9 mouse cellular contexts compared by ENCODE assay signal in the genomic region with DNA sequence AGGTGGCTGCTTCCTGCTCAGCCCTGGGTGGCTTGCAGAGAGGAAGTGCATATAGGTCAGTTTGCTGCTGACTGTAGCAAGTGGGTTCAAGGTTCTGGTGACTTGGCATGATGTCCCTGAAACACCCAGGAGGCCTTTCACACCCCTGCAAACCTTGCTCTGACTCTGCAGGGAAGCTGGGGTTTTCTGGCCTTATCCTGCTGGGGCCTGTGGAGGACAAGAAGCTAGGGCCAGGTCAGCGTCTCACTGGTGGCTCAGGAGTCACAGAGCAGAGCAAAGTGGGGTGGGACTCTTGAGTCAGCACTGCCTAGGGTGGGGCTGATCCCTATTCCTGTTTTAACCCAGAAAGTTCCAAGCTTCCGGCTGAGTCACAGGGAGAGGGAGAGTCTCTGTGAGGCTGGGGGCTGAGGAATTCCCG. TPM values are rescaled to one million over a fixed set of nuclear protein-coding genes. Genes with fewer than 3 reads are reported as not detected.
DNase-seq lines count a peak whose midpoint lies in the region; ATAC-seq and TF ChIP-seq lines count a peak whose summit lies in the region.
"Had no signal": no experiment of that assay in that cellular context is flagged by ENCODE, and none has a peak within 500 bp of the region (broad histone marks: within the 10 kb centered on the region; RNA-seq: fewer than 3 reads in every experiment).

No protein-coding gene starts in this region.

- peaks cover 60% of the 10 kb centered on the region for H3K79me2 ChIP-seq in MEL (ENCODE audit: control insufficient read depth, insufficient read depth, low read length, poor library complexity)

- TF ChIP-seq EP300 in MEL (IDR thresholded peaks at IDR 0.05; ENCODE audit: low read depth in 1 of 2, low read length in 2 of 2) = no peak

- DNase-seq in hindbrain, embryonic 14.5 days (ENCODE audit: low spot score) = no peak
- peak; percentile 26 for DNase-seq in MEL (ENCODE audit: low read depth, low spot score)
- peak; percentile 83 for DNase-seq in kidney, adult 11 months
- no peak for DNase-seq in layer of hippocampus, postnatal 10 days (ENCODE audit: low spot score in 2 of 2)
- DNase-seq in heart, postnatal 25 days (ENCODE audit: low spot score) = no peak
- DNase-seq: right cerebral cortex, postnatal 25 days had no signal

- no peak overlapping the region for H3K4me2 ChIP-seq in hindbrain, embryonic 12.5 days (replicated peaks)
- no peak overlapping the region for H3K4me2 ChIP-seq in hindbrain, embryonic 14.5 days (replicated peaks)
- H3K4me2 ChIP-seq in liver, embryonic 16.5 days (ENCODE audit: low read depth, low read length) = peak overlapping the region; percentile 74

- WGBS in hindbrain, embryonic 12.5 days = 75% methylated on average over 3 of the region's 3 CpGs
- 74% methylated on average over 3 of the region's 3 CpGs for WGBS in hindbrain, embryonic 14.5 days
- WGBS in liver, embryonic 16.5 days (ENCODE audit: insufficient replicate concordance) = 19% methylated on average over 3 of the region's 3 CpGs

- peak overlapping the region; percentile 5; the same call in 1 of the 2 replicates for H3K27ac ChIP-seq in hindbrain, embryonic 12.5 days
- H3K27ac ChIP-seq in hindbrain, embryonic 14.5 days = no peak overlapping the region
- H3K27ac ChIP-seq in MEL (ENCODE audit: control insufficient read depth, low read depth, low read length) = peak overlapping the region; percentile 100
- H3K27ac ChIP-seq in liver, embryonic 16.5 days (ENCODE audit: low read length) = peak overlapping the region; percentile 99

- TF ChIP-seq POLR2A in MEL (IDR thresholded peaks at IDR 0.05; ENCODE audit: control insufficient read depth in 1 of 2, insufficient read depth in 1 of 2, low read depth in 1 of 2, low read length in 2 of 2, poor library complexity in 1 of 2) = no peak

- no peak overlapping the region for H3K4me3 ChIP-seq in hindbrain, embryonic 12.5 days
- no peak overlapping the region for H3K4me3 ChIP-seq in hindbrain, embryonic 14.5 days (replicated peaks; ENCODE audit: low read length)
- H3K4me3 ChIP-seq in MEL (ENCODE audit: control insufficient read depth in 1 of 2, insufficient read depth in 1 of 2, low read depth in 2 of 2, low read length in 2 of 2) = no peak overlapping the region
- peak overlapping the region; percentile 41 for H3K4me3 ChIP-seq in liver, embryonic 16.5 days (ENCODE audit: low read depth, low read length)

- H3K36me3 ChIP-seq in hindbrain, embryonic 12.5 days = no peaks in the 10 kb centered on the region
- H3K36me3 ChIP-seq in hindbrain, embryonic 14.5 days (replicated peaks; ENCODE audit: control insufficient read depth, insufficient read depth) = no peaks in the 10 kb centered on the region
- H3K36me3 ChIP-seq in MEL (ENCODE audit: control insufficient read depth in 1 of 2, insufficient read depth in 2 of 2, low read length in 2 of 2) = peaks cover 0 to 49% of the 10 kb centered on the region in 2 experiments; a peak in 2 of 4 replicates
- peaks cover 4% of the 10 kb centered on the region; the same call in 1 of the 2 replicates for H3K36me3 ChIP-seq in liver, embryonic 16.5 days (ENCODE audit: control insufficient read depth, insufficient read depth)

- ATAC-seq in hindbrain, embryonic 12.5 days (ENCODE audit: low FRiP score) = no peak
- ATAC-seq in hindbrain, embryonic 14.5 days (ENCODE audit: low FRiP score) = no peak
- ATAC-seq in liver, embryonic 16.5 days (ENCODE audit: low read depth) = no peak
- ATAC-seq in granulocyte monocyte progenitor cell, adult 5-6 weeks (replicated peaks; ENCODE audit: poor library complexity, severe bottlenecking) = no peak

- H3K9me3 ChIP-seq in hindbrain, embryonic 12.5 days (replicated peaks) = no peaks in the 10 kb centered on the region
- H3K9me3 ChIP-seq in hindbrain, embryonic 14.5 days (ENCODE audit: control insufficient read depth, low read length) = no peaks in the 10 kb centered on the region
- H3K9me3 ChIP-seq in MEL (replicated peaks; ENCODE audit: insufficient read depth, low read length) = no peaks in the 10 kb centered on the region
- no peaks in the 10 kb centered on the region for H3K9me3 ChIP-seq in liver, embryonic 16.5 days (replicated peaks; ENCODE audit: control insufficient read depth, low read length)

- no peak overlapping the region for H3K9ac ChIP-seq in hindbrain, embryonic 12.5 days
- no peak overlapping the region for H3K9ac ChIP-seq in hindbrain, embryonic 14.5 days
- H3K9ac ChIP-seq in MEL (ENCODE audit: control insufficient read depth, low read depth, low read length, poor library complexity, severe bottlenecking) = peak overlapping the region; percentile 49
- peak overlapping the region; percentile 70 for H3K9ac ChIP-seq in liver, embryonic 16.5 days (ENCODE audit: low read depth, low read length)

- H3K4me1 ChIP-seq in hindbrain, embryonic 12.5 days = peaks cover 66% of the 10 kb centered on the region
- peaks cover 42% of the 10 kb centered on the region for H3K4me1 ChIP-seq in hindbrain, embryonic 14.5 days (replicated peaks; ENCODE audit: control insufficient read depth, insufficient read depth, low read length)
- peaks cover 23 to 61% of the 10 kb centered on the region in 2 experiments for H3K4me1 ChIP-seq in MEL (ENCODE audit: control insufficient read depth in 1 of 2, insufficient read depth in 2 of 2, low read length in 2 of 2)
- peaks cover 99% of the 10 kb centered on the region for H3K4me1 ChIP-seq in liver, embryonic 16.5 days (ENCODE audit: control insufficient read depth, low read depth, low read length)

- TF ChIP-seq RAD21 in MEL (IDR thresholded peaks at IDR 0.05; ENCODE audit: low read depth, low read length) = no peak

- TF ChIP-seq CTCF in MEL (IDR thresholded peaks at IDR 0.05 in 2 of 3, conservative IDR thresholded peaks at IDR 0.05 in 1 of 3; ENCODE audit: control insufficient read depth in 1 of 3, insufficient read depth in 1 of 3, low read depth in 2 of 3, low read length in 3 of 3, poor library complexity in 1 of 3, severe bottlenecking in 1 of 3) = no peak

- H3K27me3 ChIP-seq in hindbrain, embryonic 12.5 days = no peaks in the 10 kb centered on the region
- H3K27me3 ChIP-seq in hindbrain, embryonic 14.5 days (ENCODE audit: control insufficient read depth, insufficient read depth, low read length) = no peaks in the 10 kb centered on the region
- H3K27me3 ChIP-seq in MEL (ENCODE audit: control insufficient read depth in 1 of 2, insufficient read depth in 2 of 2, low read length in 2 of 2) = no peaks in the 10 kb centered on the region
- no peaks in the 10 kb centered on the region for H3K27me3 ChIP-seq in liver, embryonic 16.5 days (ENCODE audit: control insufficient read depth, insufficient read depth, low read depth, low read length)

- intact Hi-C loops in heart, postnatal 25 days (cut with DNase I) = no loop called here

RNA-seq across cellular contexts. Expression of gene Sema4b, which starts 20.7 kb away (rescaled TPM):
- 20.9 and 21.1 TPM in 2 replicates for polyA plus RNA-seq in hindbrain, embryonic 12.5 days (2016; fragmentation: Nextera tagmentation; extraction: Ambion mirVana)
- 17.4 and 19.7 TPM in 2 replicates for polyA plus RNA-seq in hindbrain, embryonic 14.5 days (2014; fragmentation: Nextera tagmentation; extraction: Ambion mirVana)
- 8.4 and 10.9 TPM in 2 replicates for total RNA-seq in MEL (2012; rRNA removed)
- 10 to 100 TPM in 1 of 2 experiments, not detected in 1; 17.3 TPM for polyA plus RNA-seq in MEL (2012; ENCODE audit: insufficient read depth in 1 of 2, insufficient read length in 2 of 2, low read depth in 1 of 2, low replicate concordance in 2 of 2, missing spikeins in 1 of 2)
- polyA plus RNA-seq in liver, embryonic 16.5 days (2015; fragmentation: Nextera tagmentation; extraction: Ambion mirVana) = 13.4 and 14.4 TPM in 2 replicates
- total RNA-seq in granulocyte monocyte progenitor cell, adult 5-6 weeks (2014; fragmentation: Nextera tagmentation) = 6.2 and 6.6 TPM in 2 replicates
- total RNA-seq in granulocyte monocyte progenitor cell, adult 5-6 weeks (2017) = 3.6 and 4.4 TPM in 2 replicates
- total RNA-seq in layer of hippocampus, postnatal 10 days (2021) = 10 to 100 TPM; 30.4 to 30.7 TPM
- 10 to 100 TPM; 11.0 to 12.7 TPM for total RNA-seq in heart, postnatal 25 days (2021)

RNA-seq across cellular contexts. Expression of gene Cib1, which starts 25.3 kb away (rescaled TPM):
- 37.5 and 40.5 TPM in 2 replicates for polyA plus RNA-seq in hindbrain, embryonic 12.5 days (2016; fragmentation: Nextera tagmentation; extraction: Ambion mirVana)
- 29.8 and 41.1 TPM in 2 replicates for polyA plus RNA-seq in hindbrain, embryonic 14.5 days (2014; fragmentation: Nextera tagmentation; extraction: Ambion mirVana)
- total RNA-seq in MEL (2012; rRNA removed) = 69.3 and 84.5 TPM in 2 replicates
- 100 to 1,000 TPM in 1 of 2 experiments, not detected in 1; 145 TPM for polyA plus RNA-seq in MEL (2012; ENCODE audit: insufficient read depth in 1 of 2, insufficient read length in 2 of 2, low read depth in 1 of 2, low replicate concordance in 2 of 2, missing spikeins in 1 of 2)
- 76.4 and 77.0 TPM in 2 replicates for polyA plus RNA-seq in liver, embryonic 16.5 days (2015; fragmentation: Nextera tagmentation; extraction: Ambion mirVana)
- total RNA-seq in granulocyte monocyte progenitor cell, adult 5-6 weeks (2014; fragmentation: Nextera tagmentation) = 45.3 and 77.8 TPM in 2 replicates
- 25.0 and 67.5 TPM in 2 replicates for total RNA-seq in granulocyte monocyte progenitor cell, adult 5-6 weeks (2017)
- 10 to 100 TPM; 23.4 to 24.3 TPM for total RNA-seq in layer of hippocampus, postnatal 10 days (2021)
- total RNA-seq in heart, postnatal 25 days (2021) = 10 to 100 TPM; 14.1 to 18.0 TPM

RNA-seq across cellular contexts. Expression of gene Gdpgp1, which starts 25.3 kb away (rescaled TPM):
- 4.6 and 4.9 TPM in 2 replicates for polyA plus RNA-seq in hindbrain, embryonic 12.5 days (2016; fragmentation: Nextera tagmentation; extraction: Ambion mirVana)
- polyA plus RNA-seq in hindbrain, embryonic 14.5 days (2014; fragmentation: Nextera tagmentation; extraction: Ambion mirVana) = 3.4 and 3.8 TPM in 2 replicates
- total RNA-seq in MEL (2012; rRNA removed) = 3.4 and 4.0 TPM in 2 replicates
- polyA plus RNA-seq in MEL (2012; ENCODE audit: insufficient read depth in 1 of 2, insufficient read length in 2 of 2, low read depth in 1 of 2, low replicate concordance in 2 of 2, missing spikeins in 1 of 2) = 1 to 10 TPM in 1 of 2 experiments, not detected in 1; 4.6 TPM
- 1.5 and 1.7 TPM in 2 replicates for polyA plus RNA-seq in liver, embryonic 16.5 days (2015; fragmentation: Nextera tagmentation; extraction: Ambion mirVana)
- total RNA-seq in granulocyte monocyte progenitor cell, adult 5-6 weeks (2014; fragmentation: Nextera tagmentation) = 4.5 and 10.0 TPM in 2 replicates
- total RNA-seq in granulocyte monocyte progenitor cell, adult 5-6 weeks (2017) = 1.9 and 3.0 TPM in 2 replicates
- total RNA-seq in layer of hippocampus, postnatal 10 days (2021) = 1 to 10 TPM; 6.4 to 6.7 TPM
- total RNA-seq in heart, postnatal 25 days (2021) = 1 to 10 TPM; 1.4 to 1.8 TPM

RNA-seq across cellular contexts. Expression of gene Ttll13, which starts 38.9 kb away (rescaled TPM):
- polyA plus RNA-seq in hindbrain, embryonic 12.5 days (2016; fragmentation: Nextera tagmentation; extraction: Ambion mirVana) = 2.0 and 2.7 TPM in 2 replicates
- polyA plus RNA-seq in hindbrain, embryonic 14.5 days (2014; fragmentation: Nextera tagmentation; extraction: Ambion mirVana) = 1.3 and 1.7 TPM in 2 replicates
- 0.39 and 0.46 TPM in 2 replicates for total RNA-seq in MEL (2012; rRNA removed)
- polyA plus RNA-seq in MEL (2012; ENCODE audit: insufficient read depth in 1 of 2, insufficient read length in 2 of 2, low read depth in 1 of 2, low replicate concordance in 2 of 2, missing spikeins in 1 of 2) = under 1 TPM in 1 of 2 experiments, not detected in 1; 0.40 TPM
- polyA plus RNA-seq in liver, embryonic 16.5 days (2015; fragmentation: Nextera tagmentation; extraction: Ambion mirVana) = 0.16 and 0.42 TPM in 2 replicates
- 0.36 TPM in 1 of 2 replicates, not detected in the other for total RNA-seq in granulocyte monocyte progenitor cell, adult 5-6 weeks (2014; fragmentation: Nextera tagmentation)
- not detected in 2 replicates for total RNA-seq in granulocyte monocyte progenitor cell, adult 5-6 weeks (2017)
- total RNA-seq in layer of hippocampus, postnatal 10 days (2021) = 1 to 10 TPM; 1.4 to 1.5 TPM
- under 1 TPM; 0.28 to 0.52 TPM for total RNA-seq in heart, postnatal 25 days (2021)

RNA-seq across cellular contexts. Expression of gene Ngrn, which starts 53.7 kb away (rescaled TPM):
- 55.0 and 55.1 TPM in 2 replicates for polyA plus RNA-seq in hindbrain, embryonic 12.5 days (2016; fragmentation: Nextera tagmentation; extraction: Ambion mirVana)
- 67.8 and 70.4 TPM in 2 replicates for polyA plus RNA-seq in hindbrain, embryonic 14.5 days (2014; fragmentation: Nextera tagmentation; extraction: Ambion mirVana)
- 42.8 and 48.0 TPM in 2 replicates for total RNA-seq in MEL (2012; rRNA removed)
- polyA plus RNA-seq in MEL (2012; ENCODE audit: insufficient read depth in 1 of 2, insufficient read length in 2 of 2, low read depth in 1 of 2, low replicate concordance in 2 of 2, missing spikeins in 1 of 2) = 10 to 100 TPM in 1 of 2 experiments, not detected in 1; 37.2 TPM
- 26.3 and 27.7 TPM in 2 replicates for polyA plus RNA-seq in liver, embryonic 16.5 days (2015; fragmentation: Nextera tagmentation; extraction: Ambion mirVana)
- 23.7 and 33.5 TPM in 2 replicates for total RNA-seq in granulocyte monocyte progenitor cell, adult 5-6 weeks (2014; fragmentation: Nextera tagmentation)
- total RNA-seq in granulocyte monocyte progenitor cell, adult 5-6 weeks (2017) = 21.2 and 33.9 TPM in 2 replicates
- total RNA-seq in layer of hippocampus, postnatal 10 days (2021) = 10 to 100 TPM; 37.2 to 39.4 TPM
- total RNA-seq in heart, postnatal 25 days (2021) = 10 to 100 TPM; 25.1 to 27.1 TPM

Comparison
In these comparisons a context has a peak if more than half of its experiments do, and no peak if none do; other contexts are left out.
1. H3K9ac ChIP-seq: peak in MEL (single experiment) and liver, embryonic 16.5 days (single experiment); none in hindbrain, embryonic 12.5 days (single experiment) and hindbrain, embryonic 14.5 days (single experiment).
2. DNase-seq: peak in MEL (single experiment) and kidney, adult 11 months (single experiment); none in hindbrain, embryonic 14.5 days (single experiment), layer of hippocampus, postnatal 10 days (0 of 2) and heart, postnatal 25 days (single experiment).